Mouse (Mus musculus) heart, embryonic 15.5 days (tissue): Measurements from ENCODE around the gene Tst. TPM values are rescaled to one million over a fixed set of nuclear protein-coding genes. Genes with fewer than 3 reads are reported as not detected.

ENCODE experiments used
- ATAC-seq: fragments of 200-750 bp; cut with Nextera tagmentation; replicated peaks from 2 replicates; pipeline ENCODE4 v1.8.0; 2017; ENCODE audit warnings: low read depth, moderate TSS enrichment; ENCODE audit not compliant: insufficient number of reproducible peaks, insufficient read depth, low FRiP score
- H3K27ac ChIP-seq: fragments of 300-500 bp; sonication (generic); 2 replicates; pipeline ENCODE4 v1.5.1; 2015; ENCODE audit warnings: mild to moderate bottlenecking, inconsistent platforms
- H3K27me3 ChIP-seq: fragments of 300-500 bp; sonication (generic); 2 replicates; pipeline ENCODE4 v1.6.1; 2015; ENCODE audit warnings: inconsistent platforms
- H3K36me3 ChIP-seq: fragments of 300-500 bp; sonication (generic); 2 replicates; pipeline ENCODE4 v1.6.1; 2015; ENCODE audit warnings: mild to moderate bottlenecking, inconsistent platforms
- H3K4me1 ChIP-seq: fragments of 300-500 bp; sonication (generic); replicated peaks from 2 replicates; pipeline ENCODE4 v1.6.1; 2015; ENCODE audit warnings: inconsistent platforms
- H3K4me2 ChIP-seq: fragments of 300-500 bp; sonication (generic); 2 replicates; pipeline ENCODE4 v1.6.1; 2015; ENCODE audit warnings: inconsistent platforms, mild to moderate bottlenecking, moderate library complexity
- H3K4me3 ChIP-seq: fragments of 300-500 bp; sonication (generic); 2 replicates; pipeline ENCODE4 v1.5.1; 2015; ENCODE audit warnings: mild to moderate bottlenecking, inconsistent platforms
- H3K9ac ChIP-seq: fragments of 300-500 bp; sonication (generic); 2 replicates; pipeline ENCODE4 v1.6.1; 2015; ENCODE audit warnings: mild to moderate bottlenecking, inconsistent platforms
- H3K9me3 ChIP-seq: fragments of 300-500 bp; sonication (generic); replicated peaks from 2 replicates; pipeline ENCODE4 v1.6.1; 2016; ENCODE audit warnings: inconsistent platforms
- WGBS: fragments of 180-500 bp; shearing (Covaris S2); methylation state at CpG from one replicate; pipeline ENCODE4 v1.1.7; 2015; ENCODE audit warnings: mixed read lengths; 5-methylcytosine and 5-hydroxymethylcytosine counted together
- polyA plus RNA-seq: library from polyadenylated mRNA; unstranded; fragments of >200 nt; fragmentation: Nextera tagmentation; extraction: Ambion mirVana; gene quantifications from 2 replicates; pipeline ENCODE4 v1.2.1, GENCODE M21; 2015

The Tst gene
- polyA plus RNA-seq, 1 experiment from 2014 or later: 22.6 TPM

DNA sequence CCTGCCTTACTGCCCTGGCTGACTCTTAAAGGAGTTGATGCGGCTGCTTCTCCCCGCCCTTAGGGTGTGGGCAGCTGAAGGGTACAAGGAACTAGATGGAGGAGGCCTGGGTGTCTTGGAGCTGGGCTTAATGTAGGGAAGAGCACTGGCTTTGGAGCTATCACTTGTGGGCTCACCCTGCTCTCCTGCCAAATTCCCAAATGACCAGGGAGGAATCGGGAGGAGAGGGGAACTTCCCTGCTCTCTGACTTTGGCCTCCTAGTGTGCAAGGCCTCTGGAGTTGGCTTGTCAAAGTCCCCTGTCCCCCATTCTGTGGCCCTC, 23.4 kb upstream of the Tst start:
- H3K27ac ChIP-seq: peak overlapping the region; percentile 62
- peaks cover 19% of the 10 kb centered on the region for H3K4me1 ChIP-seq
- WGBS: 19% methylated on average over 3 of the region's 3 CpGs
- H3K4me3 ChIP-seq: peak overlapping the region; percentile 68
- H3K27me3 ChIP-seq: peaks cover 21% of the 10 kb centered on the region; the same call in 1 of the 2 replicates
- H3K9me3 ChIP-seq: no peaks in the 10 kb centered on the region
- peak overlapping the region; percentile 86 for H3K4me2 ChIP-seq
- ATAC-seq: no peak
- peaks cover 5% of the 10 kb centered on the region for H3K36me3 ChIP-seq
- peak overlapping the region; percentile 44 for H3K9ac ChIP-seq

DNA sequence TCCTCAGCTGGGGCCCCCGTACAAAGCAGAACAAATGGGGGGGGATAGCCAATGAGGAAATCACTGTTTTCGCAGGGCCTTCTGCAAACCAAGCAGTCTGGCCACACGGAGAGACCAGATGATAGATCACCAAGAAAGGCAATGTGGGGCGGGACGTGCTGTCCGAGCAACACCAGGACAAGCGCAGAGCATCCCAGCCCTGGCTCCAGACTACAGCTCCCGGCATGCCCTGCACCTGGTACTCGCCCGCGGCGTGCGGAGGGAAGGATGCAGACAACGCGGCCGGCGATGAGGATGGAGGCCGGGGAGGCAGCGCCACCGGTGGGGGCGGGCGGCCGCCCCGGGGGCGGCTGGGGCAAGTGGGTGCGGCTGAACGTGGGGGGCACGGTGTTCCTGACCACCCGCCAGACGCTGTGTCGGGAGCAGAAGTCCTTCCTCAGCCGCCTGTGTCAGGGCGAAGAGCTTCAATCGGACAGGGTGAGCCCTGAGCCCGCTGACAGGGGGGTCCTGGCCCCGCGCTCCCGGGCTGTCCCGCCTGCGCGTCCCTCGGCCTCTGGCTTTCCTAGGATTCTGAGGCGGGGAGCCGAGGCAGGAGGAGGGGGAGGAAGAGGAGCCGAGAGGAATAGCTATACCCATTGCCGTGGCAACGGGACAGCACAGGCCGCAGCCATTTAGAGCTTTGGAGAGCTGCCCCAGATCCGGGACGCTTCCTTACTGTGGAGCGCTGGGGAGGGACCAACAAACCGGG, 22.9 kb upstream of the Tst start, which contains the start of gene Kctd17:
TSS of gene Kctd17 (plus strand) at position 174 of the 748 bp plus-strand sequence.
- 1% methylated on average over 52 of the region's 52 CpGs for WGBS
- Histone ChIP-seq H3K9ac (peak within 1 kb of the TSS; percentile 44), H3K9me3 (no peaks in the 10 kb centered on the region), H3K27me3 (peaks cover 22% of the 10 kb centered on the region; the same call in 1 of the 2 replicates), H3K27ac (peak within 1 kb of the TSS; percentile 62), H3K4me2 (peak within 1 kb of the TSS; percentile 86), H3K4me3 (peak within 1 kb of the TSS; percentile 68), H3K36me3 (no peaks in the 10 kb centered on the region), H3K4me1 (peaks cover 19% of the 10 kb centered on the region)
- ATAC-seq: peak; percentile 76

DNA sequence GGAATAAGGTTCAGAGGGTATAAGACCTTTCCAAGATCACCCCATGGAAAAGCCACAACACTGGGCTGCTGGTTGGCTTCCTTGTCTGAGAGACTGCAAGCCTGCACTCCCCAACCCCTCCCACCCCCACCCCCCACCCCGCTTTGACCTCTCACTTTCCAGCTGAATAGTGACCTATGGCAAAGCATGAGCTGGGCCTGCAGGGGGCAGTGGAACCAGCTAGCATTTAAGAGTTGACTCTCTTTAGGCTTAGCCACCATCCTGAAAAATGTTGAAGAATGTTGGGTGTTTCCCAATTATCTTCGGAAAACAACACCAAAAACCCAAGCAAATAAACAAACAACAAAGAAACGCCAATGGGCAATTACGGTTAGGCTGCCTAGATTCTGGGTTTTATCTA, 19.5 kb upstream of the Tst start:
- peaks cover 22% of the 10 kb centered on the region for H3K4me1 ChIP-seq
- no peak overlapping the region for H3K4me3 ChIP-seq
- no peaks in the 10 kb centered on the region for H3K9me3 ChIP-seq
- peaks cover 36% of the 10 kb centered on the region; the same call in 1 of the 2 replicates for H3K27me3 ChIP-seq
- 55% methylated on average over 4 of the region's 4 CpGs for WGBS
- no peaks in the 10 kb centered on the region for H3K36me3 ChIP-seq
- H3K27ac ChIP-seq: no peak overlapping the region
- ATAC-seq: no peak
- no peak overlapping the region for H3K4me2 ChIP-seq
- no peak overlapping the region for H3K9ac ChIP-seq

DNA sequence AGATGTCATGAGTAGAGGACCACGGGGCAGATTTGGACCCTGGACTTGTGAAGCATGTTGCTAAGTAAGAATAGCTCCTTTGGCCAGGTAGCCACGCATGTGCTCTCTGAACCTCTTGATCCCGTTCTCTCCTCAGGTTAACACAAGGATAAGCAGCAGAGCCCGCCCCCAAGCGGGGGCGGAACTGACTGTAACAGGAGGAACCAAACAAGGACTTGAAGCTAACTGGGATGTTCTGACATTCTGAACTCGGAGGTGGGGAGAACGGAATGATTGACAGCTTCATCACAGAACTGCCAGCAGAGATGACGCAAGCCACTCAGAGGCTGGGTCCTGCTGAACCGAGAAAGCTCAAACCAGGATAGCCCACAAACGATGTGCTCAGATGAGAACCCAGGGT, 18.8 kb upstream of the Tst start:
- no peak for ATAC-seq
- WGBS: 18% methylated on average over 11 of the region's 11 CpGs
- Histone ChIP-seq H3K27me3 (peaks cover 36% of the 10 kb centered on the region; the same call in 1 of the 2 replicates), H3K27ac (no peak overlapping the region), H3K36me3 (no peaks in the 10 kb centered on the region), H3K9me3 (no peaks in the 10 kb centered on the region), H3K4me3 (no peak overlapping the region), H3K9ac (no peak overlapping the region), H3K4me1 (peaks cover 18% of the 10 kb centered on the region), H3K4me2 (no peak overlapping the region)

DNA sequence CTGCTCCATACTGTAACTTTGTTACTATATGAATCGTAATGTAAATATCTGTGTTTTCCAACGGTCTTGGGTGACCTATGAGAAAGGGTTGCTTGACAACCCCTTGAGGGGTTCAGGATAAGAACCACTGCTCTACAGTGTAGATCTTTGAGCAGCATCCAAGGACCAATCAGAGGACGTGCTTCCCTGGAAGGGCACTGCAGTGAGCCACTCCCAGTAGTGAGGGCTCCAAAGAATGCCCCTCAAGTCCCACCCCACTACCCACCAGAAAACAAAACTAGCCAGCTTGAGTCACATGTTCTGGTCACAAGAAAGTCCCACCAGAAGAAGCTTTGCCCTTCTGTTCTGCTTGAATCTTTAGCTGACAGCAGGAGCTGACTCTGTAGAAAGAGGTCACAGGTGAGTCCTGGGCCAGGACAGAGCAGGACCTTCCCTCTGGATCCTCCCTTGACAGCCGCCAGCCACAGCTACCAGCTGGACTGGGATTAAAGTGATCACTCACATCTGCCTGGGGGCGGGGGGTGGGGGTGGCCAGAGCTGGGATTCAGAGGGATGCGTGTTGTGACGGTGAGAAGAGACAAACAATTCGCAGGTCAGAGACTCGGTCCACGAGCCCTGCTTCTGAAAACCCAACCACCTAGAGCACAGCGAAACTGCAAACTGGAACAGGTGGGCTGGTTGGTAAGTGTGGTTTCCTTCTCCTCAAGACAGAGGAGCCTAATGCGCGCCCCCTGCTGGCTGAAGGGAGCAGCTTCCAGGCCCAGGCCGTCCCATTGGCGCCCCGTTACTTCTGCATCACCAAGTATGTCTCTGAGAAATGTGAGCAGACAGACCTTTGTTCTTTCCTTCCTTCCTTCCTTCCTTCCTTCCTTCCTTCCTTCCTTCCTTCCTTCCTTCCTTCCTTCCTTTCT, 16.6 kb upstream of the Tst start:
- Histone ChIP-seq H3K4me2 (peak overlapping the region; percentile 27), H3K36me3 (no peaks in the 10 kb centered on the region), H3K9ac (no peak overlapping the region), H3K9me3 (no peaks in the 10 kb centered on the region), H3K27me3 (peaks cover 33% of the 10 kb centered on the region; the same call in 1 of the 2 replicates), H3K4me3 (no peak overlapping the region), H3K27ac (no peak overlapping the region), H3K4me1 (peaks cover 3% of the 10 kb centered on the region)
- 16% methylated on average over 16 of the region's 16 CpGs for whole genome bisulfite sequencing
- ATAC-seq: 0 out of 2 replicates have a peak, but pooled peaks have one; percentile 35

DNA sequence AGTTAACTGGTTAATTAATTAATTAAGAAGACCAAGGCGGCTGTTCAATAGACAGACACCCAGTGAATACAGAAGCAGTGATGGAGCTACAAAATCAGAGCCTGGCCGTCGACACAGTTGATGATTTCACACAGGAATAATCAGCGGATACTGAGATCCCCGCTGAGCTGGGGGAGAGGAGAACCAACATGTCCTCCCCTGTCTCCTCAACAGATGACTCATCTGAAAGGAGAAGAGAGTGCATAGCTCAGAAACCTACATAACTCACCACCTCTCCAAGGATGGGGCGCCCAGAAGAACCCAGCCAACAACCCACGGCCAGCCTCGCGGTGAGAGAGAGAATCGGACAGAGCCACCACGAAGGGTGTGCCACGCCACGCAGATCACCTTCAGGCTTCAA, 14.7 kb upstream of the Tst start:
- no peak for ATAC-seq
- Histone ChIP-seq H3K27me3 (peaks cover 30% of the 10 kb centered on the region; the same call in 1 of the 2 replicates), H3K4me1 (peaks cover 3% of the 10 kb centered on the region), H3K4me3 (no peak overlapping the region), H3K9ac (no peak overlapping the region), H3K9me3 (no peaks in the 10 kb centered on the region), H3K36me3 (no peaks in the 10 kb centered on the region), H3K4me2 (no peak overlapping the region), H3K27ac (no peak overlapping the region)
- WGBS: 64% methylated on average over 13 of the region's 13 CpGs

DNA sequence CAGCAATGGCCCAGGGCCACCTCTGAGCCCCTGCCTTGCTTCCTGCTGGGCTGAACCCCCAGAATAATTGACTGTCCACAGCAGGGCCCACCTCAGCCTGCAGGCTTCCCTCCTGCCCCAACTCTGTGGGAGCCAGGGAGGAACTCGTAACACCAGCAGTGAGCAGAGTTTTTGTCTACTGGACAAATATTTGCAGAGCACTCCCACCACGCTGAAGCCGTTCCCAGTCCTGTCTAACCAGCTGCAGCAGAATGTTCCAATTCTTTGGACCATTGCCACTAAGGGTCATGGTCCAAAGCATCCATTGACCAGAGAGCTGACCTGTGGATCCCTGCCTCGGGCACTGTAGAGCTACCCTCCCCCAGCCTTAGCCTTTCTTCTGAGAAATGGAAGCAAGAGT, 11.2 kb upstream of the Tst start:
- Histone ChIP-seq H3K9ac (no peak overlapping the region), H3K9me3 (no peaks in the 10 kb centered on the region), H3K4me3 (no peak overlapping the region), H3K27me3 (peaks cover 17% of the 10 kb centered on the region; the same call in 1 of the 2 replicates), H3K4me2 (no peak overlapping the region), H3K27ac (peak overlapping the region; percentile 1; the same call in 1 of the 2 replicates), H3K4me1 (no peaks in the 10 kb centered on the region), H3K36me3 (no peaks in the 10 kb centered on the region)
- 39% methylated on average over 4 of the region's 4 CpGs for WGBS
- no peak for ATAC-seq

DNA sequence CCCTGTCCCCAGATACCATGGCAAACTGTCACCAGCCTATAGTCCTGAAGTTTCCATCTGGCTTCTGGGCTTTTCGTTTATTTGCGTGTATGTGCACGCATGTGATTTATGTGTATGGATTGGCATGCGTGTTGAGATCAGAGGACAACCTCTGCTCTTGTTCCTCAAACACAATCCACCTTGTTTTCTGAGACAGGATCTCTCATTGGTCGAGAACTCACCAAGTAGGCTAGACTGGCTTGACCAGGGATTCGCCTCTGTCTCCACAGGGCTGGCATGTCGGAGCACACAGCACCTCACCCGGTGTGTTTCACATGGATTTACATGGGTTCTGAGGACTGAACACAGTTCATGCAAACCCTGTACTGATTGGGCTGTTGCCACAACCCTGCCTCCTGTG, 8.4 kb upstream of the Tst start:
- H3K4me2 ChIP-seq: no peak overlapping the region
- no peaks in the 10 kb centered on the region for H3K36me3 ChIP-seq
- H3K4me3 ChIP-seq: no peak overlapping the region
- peaks cover 35% of the 10 kb centered on the region for H3K27me3 ChIP-seq
- WGBS: 90% methylated on average over 8 of the region's 8 CpGs
- H3K9me3 ChIP-seq: no peaks in the 10 kb centered on the region
- no peak for ATAC-seq
- H3K9ac ChIP-seq: no peak overlapping the region
- H3K4me1 ChIP-seq: peaks cover 9% of the 10 kb centered on the region
- no peak overlapping the region for H3K27ac ChIP-seq

DNA sequence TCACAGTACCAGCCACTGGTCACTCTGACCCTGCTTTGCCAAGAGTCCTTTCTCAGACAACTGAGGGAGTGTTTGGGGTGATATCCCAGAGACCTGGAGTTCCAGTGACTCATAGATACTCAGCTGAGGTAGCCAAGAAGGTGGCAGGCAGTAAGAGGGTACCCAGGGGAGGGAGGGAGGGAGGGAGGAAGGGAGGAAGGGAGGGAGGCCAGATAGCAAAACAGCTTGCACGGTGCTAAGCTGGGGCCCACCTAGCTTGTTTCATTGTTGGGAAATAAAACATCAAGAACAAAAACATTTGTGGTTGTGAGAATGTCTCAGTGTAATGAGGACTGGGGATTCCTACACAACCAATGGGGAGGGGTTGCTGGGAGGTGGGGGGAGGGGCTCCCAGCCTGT, 8.0 kb upstream of the Tst start:
- H3K4me3 ChIP-seq: no peak overlapping the region
- H3K27me3 ChIP-seq: peaks cover 36% of the 10 kb centered on the region
- H3K27ac ChIP-seq: no peak overlapping the region
- ATAC-seq: no peak
- WGBS: 44% methylated on average over 1 of the region's 1 CpGs
- H3K9me3 ChIP-seq: no peaks in the 10 kb centered on the region
- peaks cover 9% of the 10 kb centered on the region for H3K4me1 ChIP-seq
- no peak overlapping the region for H3K4me2 ChIP-seq
- H3K9ac ChIP-seq: no peak overlapping the region
- no peaks in the 10 kb centered on the region for H3K36me3 ChIP-seq

DNA sequence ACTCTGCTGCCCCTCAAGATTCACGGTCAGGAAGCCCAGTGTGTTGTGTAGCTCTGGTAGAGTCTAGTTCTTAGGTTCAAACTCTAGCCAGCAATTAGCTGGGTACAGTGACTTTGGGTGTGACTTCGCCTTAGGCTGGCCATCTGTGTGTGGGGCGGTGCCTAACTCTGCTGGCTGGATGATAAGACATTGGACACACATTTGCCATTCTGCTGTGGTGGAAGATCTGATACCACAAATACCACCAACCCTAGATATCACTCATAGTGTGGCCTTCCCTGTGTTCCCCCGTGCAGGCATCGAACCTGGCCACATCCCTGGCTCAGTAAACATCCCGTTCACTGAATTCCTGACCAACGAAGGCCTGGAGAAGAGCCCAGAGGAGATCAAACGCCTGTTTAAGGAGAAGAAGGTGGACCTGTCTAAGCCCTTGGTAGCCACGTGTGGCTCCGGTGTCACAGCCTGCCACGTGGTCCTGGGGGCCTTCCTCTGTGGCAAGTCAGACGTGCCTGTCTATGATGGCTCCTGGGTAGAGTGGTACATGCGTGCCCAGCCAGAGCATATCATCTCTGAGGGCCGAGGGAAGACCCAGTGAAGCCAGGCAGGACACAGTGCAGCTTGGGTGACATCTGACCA, 7.5 kb upstream of the Tst start:
- H3K4me3 ChIP-seq: no peak overlapping the region
- no peaks in the 10 kb centered on the region for H3K36me3 ChIP-seq
- H3K9ac ChIP-seq: no peak overlapping the region
- no peaks in the 10 kb centered on the region for H3K9me3 ChIP-seq
- H3K27me3 ChIP-seq: peaks cover 39% of the 10 kb centered on the region
- WGBS: 80% methylated on average over 14 of the region's 14 CpGs
- no peak for ATAC-seq
- H3K4me1 ChIP-seq: peaks cover 9% of the 10 kb centered on the region
- no peak overlapping the region for H3K27ac ChIP-seq
- no peak overlapping the region for H3K4me2 ChIP-seq

DNA sequence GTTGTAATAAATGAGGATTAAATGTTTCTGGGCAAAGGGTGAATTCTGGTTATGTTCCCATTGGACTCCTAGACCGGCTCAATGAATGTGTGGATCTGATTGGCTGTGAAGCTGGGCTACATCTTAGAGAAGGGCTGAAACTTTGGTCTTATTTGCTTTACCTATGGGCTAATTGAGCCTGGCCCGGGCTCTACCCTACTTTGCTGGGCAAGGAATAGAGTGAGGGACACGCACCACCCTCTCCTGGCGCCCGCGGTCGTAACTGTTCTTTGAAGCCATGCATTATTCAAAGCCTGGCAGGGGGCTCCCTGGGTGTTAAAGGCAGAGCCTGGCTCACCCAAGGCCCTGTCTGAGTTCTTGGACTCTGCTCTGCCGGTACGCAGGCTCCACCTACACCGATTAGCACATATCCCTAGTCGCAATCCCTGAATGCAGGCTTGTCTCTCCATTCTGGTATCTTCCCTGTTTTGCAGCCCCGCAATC, 3.9 kb upstream of the Tst start:
- no peak for ATAC-seq
- Histone ChIP-seq H3K27ac (no peak overlapping the region), H3K36me3 (no peaks in the 10 kb centered on the region), H3K27me3 (peaks cover 42% of the 10 kb centered on the region), H3K9ac (peak overlapping the region; percentile 30; the same call in 1 of the 2 replicates), H3K4me2 (peak overlapping the region; percentile 59), H3K4me3 (peak overlapping the region; percentile 35), H3K9me3 (no peaks in the 10 kb centered on the region), H3K4me1 (peaks cover 34% of the 10 kb centered on the region)
- 30% methylated on average over 12 of the region's 12 CpGs for WGBS
